Mouse (Mus musculus): ENCODE results near the gene Hist1h2ab.

- TF ChIP-seq CHD2 (IDR thresholded peaks at IDR 0.05; ENCODE audit: low read depth, low read length) (no peak), HCFC1 (IDR thresholded peaks at IDR 0.05; ENCODE audit: borderline replicate concordance, insufficient read depth, low read length) (no peak), ZC3H11A (IDR thresholded peaks at IDR 0.05; ENCODE audit: borderline replicate concordance, low read depth, low read length) (no peak)
These were observed 12.3 kb downstream of the Hist1h2ab start for GRCm38 (mm10) chr13:23763242-23763585.
